Mouse (Mus musculus): ENCODE measurements at regions not wholly inside any gene's neighbourhood (a gene's known extent, or its start where the extent isn't known, plus 50 kb on each side); places are given as distances from the start of the nearest gene placed in this dataset.

DNA sequence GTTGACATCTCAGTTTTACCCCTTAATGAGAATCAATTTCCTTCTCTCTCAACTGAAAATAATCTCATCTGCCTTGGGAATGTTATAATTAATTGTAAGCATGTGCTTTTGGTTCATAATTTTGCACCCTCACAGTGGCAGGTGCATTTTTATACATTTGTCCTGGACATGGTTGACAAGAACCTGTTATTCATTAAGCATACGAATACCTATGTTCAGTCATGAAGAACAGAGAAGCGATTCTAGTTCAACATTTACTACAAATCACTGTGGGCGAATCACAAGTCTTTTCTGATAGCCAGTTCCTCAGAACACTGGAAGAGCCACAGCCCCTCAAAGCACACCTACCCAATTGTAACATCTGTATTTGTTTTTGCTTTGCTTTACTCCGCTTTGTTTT lies 487.3 kb upstream of the Cblb start:
- TF ChIP-seq POLR2A (IDR thresholded peaks at IDR 0.05; ENCODE audit: borderline replicate concordance, insufficient read depth, low read length) (no peak), CTCF (IDR thresholded peaks at IDR 0.05; ENCODE audit: borderline replicate concordance, insufficient read depth, low read depth, low read length) (no peak)

All from cerebellum, adult 2 months (tissue).